Mouse (Mus musculus) ES-CJ7 (cell line): ENCODE measurements around the gene Tigit.

Experiments used
- DNase-seq: peaks from one replicate; pipeline ENCODE4 v3.0.0; 2011; ENCODE audit warnings: low read depth, low spot score

Gene Tigit

DNA sequence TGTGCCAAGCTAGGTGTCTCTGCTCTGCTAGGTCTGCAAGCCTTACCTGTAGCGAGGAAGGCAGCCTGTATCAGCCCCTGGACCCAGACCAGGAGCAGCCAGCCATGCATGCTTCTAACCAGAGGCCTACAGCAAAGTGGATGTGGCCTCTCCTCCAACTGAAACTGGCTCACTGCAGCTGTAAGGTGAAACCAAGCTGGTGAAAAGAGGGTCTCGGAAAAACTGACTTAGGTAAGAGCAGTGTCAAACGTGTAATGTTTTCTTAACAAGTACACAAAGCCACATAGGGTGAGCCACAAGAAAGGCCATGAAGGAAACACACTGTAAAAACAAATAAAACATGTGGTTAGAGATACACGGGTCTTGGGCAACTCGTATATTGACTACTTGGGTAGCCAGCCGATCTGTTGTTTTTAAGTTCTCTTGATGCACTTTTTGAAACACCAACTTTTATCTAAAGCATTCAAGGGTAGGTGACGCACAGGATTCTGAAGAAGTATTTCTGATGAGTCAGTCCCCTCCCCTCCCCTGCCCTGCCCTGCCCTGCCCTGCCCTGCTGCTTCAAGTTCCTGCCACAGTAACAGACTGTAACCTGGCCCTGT is at the start of gene Tigit:
TSS of gene Tigit (minus strand) at position 169 of the 602 bp plus-strand sequence.
- DNase-seq: no peak

DNA sequence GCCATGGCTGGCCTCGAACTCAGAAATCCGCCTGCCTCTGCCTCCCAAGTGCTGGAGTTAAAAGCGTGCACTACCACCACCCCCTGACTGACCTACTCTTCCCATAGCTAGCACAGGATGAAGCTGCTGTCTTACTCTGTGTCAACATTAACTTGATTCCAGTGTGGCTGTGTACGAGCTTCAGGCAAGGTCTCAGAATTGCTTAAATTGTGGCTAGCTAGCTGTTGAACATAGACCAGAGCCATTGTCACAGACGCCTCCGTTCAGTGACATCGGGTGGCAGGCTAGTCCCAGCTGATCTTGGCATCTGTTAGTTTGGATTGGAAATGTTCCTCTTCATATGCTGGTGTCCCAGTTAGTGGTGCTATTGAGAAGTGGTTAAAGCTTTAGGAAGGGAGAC is 47.4 kb upstream of the Tigit start:
- DNase-seq: no peak

DNA sequence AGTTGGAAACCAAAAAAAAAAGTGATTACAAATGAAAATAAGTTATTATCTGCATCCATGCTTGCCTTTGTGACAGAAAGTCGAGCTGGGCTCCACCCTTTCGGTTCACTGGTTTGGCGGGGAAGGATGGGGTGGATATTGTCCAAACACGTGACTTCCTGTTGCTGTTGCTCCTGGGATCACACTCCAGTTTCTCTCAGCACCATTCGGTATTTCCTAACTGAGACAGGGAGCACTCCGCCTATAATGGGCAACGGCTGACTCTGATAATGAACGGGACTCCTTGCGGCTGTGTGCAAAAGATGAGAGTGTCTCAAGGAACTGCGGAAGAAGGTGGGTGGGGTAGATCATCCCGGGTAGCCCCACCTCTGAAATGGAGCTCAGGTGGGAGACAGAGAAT is 46.7 kb upstream of the Tigit start:
- DNase-seq: peak; percentile 41

DNA sequence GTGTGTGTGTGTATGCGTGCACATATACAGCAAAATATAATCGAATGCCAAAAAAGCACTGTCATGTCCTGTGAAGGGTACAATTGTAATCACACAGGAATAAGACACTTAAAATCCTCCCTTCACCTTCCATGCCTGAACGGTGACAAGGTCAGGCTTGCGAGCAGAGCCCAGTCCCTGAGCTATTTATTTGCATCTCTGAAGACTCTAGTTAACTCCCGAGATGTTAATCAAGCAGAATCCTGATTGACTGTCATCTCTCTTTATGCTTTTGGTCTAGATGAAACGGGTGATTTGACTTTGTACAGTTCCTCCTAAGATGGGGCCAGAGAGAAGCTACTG is 46.2 kb upstream of the Tigit start:
- peak; percentile 9 for DNase-seq

DNA sequence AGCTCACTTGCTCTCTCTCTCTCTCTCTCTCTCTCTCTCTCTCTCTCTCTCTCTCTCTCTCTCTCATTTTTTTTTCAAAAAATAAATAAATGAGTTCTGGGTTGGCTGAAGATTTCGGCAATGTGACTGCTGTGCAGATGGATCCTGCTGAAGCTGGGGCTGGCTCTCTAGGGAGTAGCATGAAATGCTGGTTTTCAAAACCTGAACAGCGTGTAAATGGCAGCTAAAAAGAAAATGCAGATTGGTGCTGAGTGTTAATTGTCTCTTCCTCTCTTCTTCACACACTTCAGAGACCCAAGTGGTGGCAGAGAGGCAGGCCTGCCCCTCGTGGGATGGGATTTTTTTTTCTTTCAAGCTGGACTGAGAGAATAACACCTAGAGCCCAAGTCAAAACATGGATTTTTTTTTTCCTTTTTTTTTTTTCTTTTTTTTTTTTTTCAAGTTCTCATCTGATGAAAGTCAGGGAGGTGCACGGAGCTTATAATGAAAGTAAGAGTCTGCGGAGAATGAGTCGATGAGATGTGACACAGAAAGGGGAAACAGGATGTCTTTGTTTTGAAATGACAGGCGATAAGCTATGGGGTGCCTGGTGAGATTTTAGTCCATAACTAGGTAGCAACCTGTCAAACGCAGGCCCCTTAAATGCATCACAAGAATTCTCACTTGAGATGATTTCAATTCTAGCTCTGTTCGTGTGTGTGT is 45.6 kb upstream of the Tigit start:
- no peak for DNase-seq

DNA sequence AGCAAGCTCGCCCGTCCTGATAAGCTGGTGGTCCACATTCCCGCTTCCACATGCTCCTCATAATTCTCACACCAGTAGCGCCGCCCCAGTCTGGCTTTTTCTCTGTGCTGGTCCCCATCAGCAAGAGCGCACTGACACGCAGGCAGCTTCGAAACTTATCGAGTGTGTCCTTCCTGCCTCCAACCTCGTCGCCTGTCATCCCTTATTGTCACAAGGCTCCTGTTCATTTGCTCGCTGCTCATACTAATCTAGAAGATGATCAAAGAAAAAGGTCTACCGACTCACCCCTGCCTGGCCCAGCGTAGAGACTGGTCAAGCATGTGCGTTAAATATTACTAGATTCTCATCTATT is 45.1 kb upstream of the Tigit start:
- DNase-seq: no peak

DNA sequence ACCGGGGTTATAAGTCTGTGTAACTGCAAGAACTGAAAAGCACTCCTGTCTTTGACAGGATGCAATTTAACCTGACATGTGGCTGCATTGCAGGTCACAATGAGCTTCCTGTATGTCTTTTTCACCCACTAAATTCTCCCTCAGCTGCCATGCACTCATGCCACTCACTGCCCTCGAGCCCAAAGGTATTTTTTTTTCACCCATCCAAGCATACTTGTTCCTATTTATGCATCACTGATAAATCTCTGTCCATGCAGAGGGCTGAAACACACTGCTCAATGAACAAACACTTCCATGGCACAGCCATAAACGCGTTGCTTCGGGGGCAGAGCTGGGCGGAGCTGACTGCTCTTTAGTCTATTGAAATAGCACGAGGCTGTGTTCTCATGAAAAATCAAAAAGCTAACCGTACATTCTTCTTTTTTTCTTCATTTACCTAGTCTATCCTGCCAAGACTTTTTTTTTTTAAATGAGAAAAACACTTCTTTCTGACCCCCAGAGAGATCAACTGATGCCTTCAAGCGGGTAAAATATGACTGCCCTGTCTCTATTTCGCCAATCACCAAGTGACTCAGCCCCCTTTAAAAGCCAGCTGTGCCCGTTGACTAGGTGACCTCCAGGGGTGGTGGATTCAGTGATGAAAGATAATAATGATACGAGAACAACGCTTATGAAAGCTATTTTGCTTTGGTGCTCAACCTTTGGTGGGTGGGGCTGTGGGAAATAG is 44.6 kb upstream of the Tigit start:
- DNase-seq: no peak

DNA sequence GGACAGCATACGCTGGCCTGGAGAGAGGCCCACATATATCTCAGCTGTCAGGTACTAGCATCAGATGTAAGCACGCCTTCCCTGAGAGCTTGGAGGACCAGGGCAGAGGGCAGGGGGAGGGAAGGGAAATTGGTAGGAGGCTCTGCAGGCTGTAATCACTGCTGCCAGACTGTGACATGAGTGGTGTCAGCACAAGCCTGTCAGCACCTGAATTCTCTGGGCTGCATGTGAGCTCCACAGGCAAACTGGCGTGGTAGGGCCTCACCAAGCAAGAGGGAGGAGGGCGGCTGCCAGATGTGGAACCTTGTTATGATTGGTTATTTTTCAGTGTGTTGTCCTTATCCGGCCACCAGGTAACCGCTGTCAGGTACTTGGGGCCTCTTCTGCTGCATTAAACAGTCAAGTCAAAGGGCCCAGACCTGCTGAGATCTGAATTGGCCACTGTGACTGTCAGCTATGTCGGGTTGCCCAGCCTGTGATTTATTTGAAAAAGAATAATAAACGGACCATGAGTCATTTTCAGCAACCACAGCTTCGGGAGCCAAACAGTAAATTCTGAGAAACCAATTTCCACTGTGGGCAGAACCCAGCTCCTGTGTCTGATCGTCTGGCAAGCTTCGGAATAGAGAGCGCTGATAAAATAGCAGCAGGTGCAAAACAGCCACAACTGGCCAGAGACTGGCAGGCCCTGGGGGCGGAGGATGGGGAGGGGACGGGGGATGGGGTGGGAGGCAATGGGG is 38.0 kb upstream of the Tigit start:
- DNase-seq: no peak

DNA sequence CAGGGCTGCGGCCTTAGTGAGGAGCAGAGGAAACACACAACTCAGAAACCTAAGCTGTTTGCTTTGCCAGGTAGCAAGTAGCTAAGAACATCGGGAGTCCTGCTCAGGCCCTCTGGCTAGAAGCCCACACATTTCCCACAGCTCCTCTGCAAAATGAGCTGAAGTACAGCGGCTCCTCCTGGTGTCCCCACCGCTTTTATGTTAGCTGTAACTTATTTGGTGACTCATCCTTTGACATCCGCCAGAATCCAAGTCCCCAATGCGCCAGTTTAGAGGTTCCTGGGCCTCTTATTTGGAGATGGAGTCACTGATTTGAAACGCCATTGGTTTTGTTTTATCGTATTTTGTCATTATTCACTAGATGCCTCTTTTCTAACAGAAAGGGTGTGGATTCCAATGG is 36.6 kb upstream of the Tigit start:
- peak; percentile 22 for DNase-seq

DNA sequence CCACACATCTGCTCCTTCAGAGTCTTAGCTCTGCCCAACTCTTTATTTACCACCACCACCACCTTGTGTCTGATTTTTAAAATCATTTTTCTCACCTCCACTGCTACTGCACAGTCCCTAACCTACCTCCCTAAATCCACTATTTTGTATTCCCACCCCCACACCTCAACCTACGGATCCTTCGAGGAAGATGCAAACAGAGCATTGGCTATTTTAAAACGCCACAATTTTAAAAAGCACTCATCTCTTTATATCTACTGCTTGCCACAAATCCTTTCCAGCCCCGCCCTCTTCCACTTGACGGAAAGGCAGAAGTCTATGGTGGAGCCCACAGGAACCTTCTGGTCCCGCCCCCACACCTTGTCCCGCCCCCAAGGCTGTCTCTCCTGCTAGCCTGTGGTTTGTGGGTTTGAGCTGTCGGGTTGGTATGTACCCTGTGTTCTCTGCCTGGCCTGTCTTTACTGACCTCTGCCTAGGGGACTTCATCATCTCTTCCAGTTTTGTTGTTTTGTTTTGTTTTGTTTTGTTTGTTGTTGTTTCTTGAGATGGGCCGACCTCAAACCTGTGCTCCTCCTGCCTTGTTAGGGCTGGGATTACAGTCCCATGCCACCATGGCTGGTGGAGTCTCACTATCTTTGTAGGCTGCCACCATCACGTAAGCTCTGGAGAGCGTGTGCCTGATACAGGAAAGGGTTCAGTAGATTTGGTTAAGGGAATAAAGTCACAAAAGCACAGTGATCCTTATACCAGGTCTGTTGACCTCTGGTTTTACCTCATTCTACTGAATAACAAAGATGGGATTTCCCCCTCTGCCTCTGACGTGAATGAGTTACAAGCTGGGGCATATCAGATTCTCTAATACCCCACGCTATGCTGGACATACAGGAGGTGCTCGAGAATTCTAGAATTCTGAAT is 35.0 kb upstream of the Tigit start:
- DNase-seq: peak; percentile 24

DNA sequence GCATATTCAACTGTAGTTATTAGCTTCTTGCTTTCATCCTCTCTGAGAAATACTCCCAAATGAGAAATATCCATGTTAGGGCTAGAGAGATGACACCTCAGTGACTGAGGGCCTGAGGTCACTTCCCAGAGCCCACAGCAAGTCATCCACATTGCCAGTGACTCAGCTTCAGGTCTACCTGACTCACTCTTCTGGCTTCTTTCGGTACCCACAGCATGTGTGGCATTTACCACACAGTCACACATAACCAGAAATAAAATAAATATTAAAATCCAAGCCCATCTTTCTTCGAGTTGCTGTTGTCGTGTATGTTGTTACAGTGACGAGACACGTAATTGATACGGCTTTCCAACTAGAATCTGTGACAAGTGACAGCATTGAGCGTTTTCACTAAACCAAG is 33.8 kb upstream of the Tigit start:
- no peak for DNase-seq

DNA sequence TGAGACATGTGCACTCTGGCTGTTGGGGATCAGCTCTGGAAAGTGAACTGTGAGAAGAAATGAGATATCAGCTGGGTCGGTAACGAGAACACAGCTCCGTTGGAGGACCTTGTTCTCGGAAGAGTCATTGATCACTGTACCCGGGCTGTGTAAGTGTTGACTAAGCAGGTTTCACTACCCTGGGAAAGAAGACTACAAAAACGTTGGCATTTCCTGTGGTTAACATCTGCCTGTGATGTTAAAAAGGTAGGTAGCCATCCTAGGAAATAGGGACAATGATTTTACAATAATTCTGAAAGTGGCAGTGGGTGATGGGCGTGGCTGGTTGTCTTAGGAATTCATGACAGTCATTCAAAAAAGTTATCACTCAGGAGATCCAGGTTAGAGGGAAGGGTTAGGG is 31.9 kb upstream of the Tigit start:
- DNase-seq: no peak

DNA sequence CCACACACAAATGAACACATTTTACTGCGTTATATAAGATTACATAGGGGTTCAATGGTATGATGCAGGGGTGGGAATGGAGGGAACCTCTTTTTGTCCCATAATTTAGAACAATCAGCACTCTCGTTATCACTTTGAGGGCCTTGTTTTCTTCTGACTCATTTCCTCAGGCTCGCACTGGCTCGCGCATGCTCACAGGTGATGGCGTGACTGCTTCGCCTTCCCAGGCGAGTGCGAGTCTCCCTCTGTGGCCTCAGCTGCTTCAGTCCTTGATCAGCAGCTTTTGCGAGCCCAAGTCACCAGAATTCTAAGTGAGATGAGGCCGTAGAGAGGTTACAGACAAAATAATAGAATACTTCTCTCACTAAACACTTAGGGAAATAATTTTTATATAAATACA is 30.2 kb upstream of the Tigit start:
- no peak for DNase-seq

DNA sequence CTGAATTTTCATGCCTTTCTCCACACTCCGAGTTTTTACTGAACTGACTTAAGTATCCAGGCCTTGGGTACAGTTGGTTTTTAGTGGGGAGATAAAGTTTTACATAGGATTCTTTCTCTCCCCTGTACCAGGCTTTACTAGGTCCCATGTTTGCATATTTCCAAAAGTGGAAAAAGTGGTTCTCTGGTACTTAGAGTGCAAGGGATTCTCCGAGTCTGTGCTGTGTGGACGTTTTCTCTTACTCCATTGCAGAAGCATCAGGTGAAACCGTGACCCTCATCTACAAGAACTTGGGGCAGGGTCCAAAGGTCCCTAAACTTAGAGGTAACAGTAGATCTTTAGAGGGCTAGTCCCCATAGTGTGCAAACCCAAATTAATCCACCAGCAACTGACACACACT is 28.7 kb upstream of the Tigit start:
- no peak for DNase-seq

DNA sequence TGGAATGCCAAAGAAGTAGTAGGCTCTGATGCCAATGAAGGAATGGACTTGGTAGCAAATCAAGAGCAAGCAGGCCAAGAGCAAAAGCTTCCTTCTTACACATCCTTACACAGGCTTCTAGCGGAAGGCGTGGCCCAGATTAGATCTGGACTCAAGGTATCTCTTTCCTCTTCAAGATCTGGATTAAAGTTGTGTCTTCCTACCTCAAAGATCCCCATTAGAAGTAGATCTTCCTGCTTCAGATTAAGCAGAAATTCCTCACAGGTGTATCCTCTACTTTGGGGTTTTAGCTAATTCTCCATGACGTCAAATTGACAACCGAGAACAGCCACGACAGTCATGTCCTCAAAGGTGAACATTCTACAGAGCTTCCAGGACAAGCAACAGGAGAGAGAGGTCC is 27.8 kb upstream of the Tigit start:
- DNase-seq: no peak

DNA sequence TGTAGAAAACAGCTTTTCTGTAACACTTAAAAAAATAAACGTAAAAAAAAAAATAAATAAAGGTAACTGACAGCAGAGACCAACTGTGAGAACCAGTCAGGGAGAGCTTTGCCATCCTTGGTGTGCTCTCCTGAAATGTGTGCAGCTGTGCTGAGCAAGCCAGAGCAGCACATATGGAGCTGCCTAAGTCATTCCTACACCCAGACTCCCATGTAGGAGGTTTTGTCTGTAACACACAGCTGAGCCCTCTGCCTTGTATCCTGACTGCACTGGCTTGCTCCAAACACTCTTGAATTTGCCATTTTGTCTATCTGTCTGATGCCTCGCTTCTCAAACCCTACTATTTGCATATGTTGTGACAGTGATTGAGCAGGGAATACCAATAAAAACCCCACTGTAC is 27.0 kb upstream of the Tigit start:
- no peak for DNase-seq

DNA sequence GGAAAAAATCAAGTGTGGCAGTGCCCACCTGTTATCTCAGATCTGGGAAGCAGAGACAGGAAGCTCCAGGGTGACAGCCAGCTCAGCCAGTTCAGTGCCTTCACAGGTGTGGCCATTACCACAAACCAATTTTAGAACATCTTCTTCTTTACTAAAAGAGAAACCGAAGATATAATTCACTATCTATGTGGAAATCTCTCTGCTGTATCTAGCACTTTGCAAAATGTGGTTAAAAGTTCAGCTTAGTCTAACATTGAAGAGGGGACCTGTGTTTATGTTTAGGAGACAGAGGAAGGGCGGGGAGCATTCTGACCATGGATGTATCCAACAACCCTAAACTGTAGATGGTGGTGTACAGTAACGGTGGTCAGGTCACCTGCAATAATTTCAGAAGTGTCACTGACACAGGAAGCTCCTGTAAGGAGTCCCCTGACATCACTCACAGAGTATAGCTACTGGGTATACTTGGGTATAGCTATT is 26.3 kb upstream of the Tigit start:
- DNase-seq: no peak

DNA sequence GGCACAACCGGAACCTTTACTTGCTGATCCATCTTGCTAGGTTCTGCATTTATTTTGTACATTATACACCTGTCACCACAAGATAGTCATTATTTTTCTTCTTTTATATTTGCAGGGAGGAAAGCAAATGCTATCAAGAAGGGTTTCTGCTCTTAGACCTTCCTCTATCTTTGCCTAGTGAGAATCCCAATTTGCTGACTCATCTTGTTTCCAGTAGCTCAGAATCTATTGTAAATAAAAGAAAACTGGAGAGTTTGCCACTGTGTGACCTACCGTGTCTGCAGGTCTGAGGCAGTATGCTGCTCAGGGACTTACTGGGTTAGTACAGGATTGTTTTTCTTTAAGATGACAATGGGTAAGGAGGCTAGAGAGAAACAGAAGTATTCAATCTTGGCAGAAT is 24.0 kb upstream of the Tigit start:
- DNase-seq: no peak

DNA sequence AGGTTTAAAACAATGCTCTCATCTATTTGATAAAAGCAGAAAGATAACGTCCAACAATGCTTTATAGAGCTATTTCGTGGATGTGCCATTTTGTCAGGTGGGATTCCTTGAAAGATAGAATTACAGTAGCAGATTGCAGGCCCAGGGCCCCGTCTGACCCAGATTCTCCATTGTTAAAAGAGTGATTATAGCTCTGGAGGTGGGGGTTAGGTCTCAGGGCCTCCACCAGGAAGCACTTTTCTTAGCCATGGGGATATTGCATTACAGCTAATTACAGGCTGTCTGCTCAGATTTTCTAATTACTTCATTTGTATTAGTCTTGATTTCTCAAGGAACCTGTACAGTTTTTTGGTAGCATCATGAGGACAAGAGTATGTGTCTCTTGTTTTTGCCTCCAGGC is 10.5 kb upstream of the Tigit start:
- no peak for DNase-seq

DNA sequence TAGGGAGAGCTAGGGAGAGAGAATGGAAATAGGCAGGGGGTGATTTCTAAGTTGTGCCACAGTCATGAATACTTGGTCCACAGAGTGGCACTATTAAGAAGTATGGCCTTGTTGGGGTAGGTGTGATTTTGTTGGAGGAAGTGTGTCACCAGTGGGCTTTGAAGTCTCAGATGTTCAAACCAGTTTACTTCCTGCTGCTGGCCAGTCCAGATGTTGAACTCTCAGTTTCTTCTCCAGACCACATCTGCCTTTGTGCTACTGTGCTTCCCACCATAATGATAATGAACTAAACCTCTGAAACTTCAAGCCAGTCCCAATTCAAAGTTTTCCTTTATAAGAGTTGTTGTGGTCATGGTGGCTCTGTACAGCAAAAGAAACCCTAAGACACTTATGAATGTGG is 8.8 kb upstream of the Tigit start:
- no peak for DNase-seq

DNA sequence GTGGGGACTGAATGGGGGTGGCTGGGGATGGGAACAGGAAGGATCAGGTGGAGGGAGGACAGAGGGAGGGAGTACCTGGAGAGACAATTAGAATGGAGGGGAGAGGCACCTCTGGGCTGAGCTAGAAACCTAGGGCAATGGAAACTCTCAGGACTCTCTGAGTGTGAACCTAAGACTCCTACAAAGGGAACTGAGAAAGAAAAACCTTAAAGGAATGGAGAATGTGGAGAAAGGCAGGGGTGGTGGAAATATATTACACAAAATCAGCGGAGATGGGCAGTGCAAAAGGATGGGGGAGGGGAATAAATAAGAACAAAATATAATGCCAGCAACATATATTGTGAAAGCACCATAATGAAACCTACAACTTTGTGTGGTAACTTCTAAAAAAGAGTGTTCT is 8.0 kb upstream of the Tigit start:
- DNase-seq: no peak
